Mouse (Mus musculus): ENCODE results near the gene Phyhipl. TPM values are rescaled to one million over a fixed set of nuclear protein-coding genes. Genes with fewer than 3 reads are reported as not detected.

The Phyhipl gene
- total RNA-seq, 4 experiments from 2014 or later, result not detected

DNA sequence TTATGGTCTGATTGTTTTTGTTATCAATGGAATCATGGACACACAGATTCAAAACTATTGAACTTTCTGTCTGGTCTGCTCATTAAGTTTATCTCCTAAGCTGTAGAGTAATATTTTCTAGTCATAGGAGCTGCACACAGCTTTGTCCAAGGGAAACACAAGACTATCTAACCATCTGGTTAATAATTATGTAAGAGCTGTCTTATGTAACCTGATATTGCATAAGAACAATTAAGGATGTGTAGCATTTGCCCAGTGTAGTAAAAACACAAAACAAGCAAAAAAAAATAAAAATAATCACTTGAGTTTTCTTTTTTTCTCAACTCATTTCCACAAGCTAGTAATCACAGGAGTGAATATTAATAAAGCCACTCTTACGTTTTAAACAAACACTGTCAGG, 20.5 kb downstream of the Phyhipl start:
- DNase-seq (ENCODE audit: low spot score), result no peak

DNA sequence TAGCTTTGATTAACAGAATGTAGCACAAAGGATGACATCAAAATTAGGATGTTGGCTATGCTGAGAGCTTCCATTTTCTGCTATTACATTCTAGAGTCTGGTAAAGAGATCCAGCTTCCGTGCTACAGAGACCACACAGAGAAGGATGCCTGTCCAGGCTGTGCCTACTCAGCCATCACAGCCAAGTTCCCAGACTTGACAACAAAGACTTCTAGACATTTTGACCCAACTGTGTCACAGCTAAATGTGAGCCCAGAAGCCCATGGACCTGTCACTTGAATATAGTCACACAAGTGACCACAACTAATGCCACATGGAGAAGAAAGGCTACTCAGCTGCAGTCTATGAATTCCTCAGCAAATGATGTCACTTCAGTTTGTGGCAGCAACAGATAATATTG, 24.6 kb downstream of the Phyhipl start:
- no peak for DNase-seq (ENCODE audit: low spot score)

DNA sequence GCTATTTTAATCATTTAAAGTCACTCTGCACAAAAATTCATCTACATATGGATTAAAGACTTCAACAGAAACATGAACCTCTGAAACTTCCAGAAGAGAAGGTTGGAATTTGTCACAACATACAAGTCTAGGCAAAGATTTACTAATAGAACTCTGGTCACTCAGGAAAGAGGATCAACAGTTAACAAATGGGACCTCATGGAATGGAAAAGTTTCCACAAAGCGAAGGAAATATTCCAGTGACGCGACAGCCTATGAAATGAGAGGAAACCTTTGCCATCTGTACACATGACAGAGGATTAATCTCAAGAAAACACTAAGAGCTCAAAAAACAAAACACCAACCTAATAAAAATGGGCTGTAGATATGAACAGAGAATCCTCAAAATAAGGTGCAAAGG, 32.3 kb downstream of the Phyhipl start:
- DNase-seq (ENCODE audit: low spot score), result no peak

DNA sequence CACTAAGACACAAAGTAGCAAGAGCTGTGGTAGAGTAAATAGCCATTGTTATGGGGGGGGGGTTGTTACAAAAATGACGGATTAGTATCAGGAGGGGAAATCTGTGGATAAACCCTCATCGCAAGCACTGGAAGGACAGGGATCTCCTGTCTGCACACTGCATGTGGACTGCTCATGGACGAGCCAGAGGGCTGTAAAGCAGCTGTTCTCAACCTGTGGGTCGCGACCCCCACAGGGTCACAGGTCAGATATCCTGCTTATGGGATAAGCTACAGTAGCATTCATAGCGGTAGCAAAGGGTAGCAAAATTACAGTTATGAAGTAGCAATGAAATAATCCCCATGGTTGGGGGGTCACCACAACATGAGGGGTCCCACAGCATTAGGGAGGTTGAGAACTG, 39.4 kb downstream of the Phyhipl start:
- no peak for DNase-seq (ENCODE audit: low spot score)

DNA sequence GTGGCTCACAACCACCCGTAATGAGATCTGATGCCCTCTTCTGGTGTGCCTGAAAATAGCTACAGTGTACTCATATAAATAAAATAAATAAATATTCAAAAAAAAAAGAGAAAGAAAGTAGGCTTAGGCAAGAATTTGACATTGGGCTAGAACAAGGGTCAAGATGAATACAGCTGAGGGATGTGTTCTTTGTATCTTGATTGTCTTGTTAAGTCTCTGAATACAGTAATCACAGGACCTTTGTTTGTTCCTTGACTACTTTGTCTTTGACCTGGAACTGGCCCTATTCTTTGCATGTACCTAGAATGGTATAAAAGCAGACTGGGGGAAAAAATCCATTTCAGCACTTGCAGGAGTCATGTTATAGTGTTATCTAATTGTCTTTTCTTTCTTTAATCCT, 44.1 kb downstream of the Phyhipl start:
- DNase-seq (ENCODE audit: low spot score), result no peak

DNA sequence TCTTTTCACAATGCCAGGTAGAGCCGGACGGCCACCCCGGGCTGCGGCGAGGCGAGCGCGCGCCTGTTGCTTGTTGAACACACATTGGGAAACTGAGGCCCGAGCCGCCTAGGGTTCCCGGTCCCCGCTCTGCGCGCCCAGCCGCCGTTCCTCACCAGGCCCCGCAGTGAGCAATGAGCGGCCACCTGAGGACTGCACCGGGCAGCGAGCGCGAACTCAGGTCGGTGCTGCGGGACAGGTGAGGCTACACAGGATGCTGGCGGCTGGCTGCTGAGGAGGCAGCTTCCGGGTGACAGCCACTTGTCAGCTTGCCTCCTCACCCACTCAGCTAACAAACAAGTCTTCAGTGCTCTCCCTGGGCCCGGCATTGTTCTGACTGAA, 55.9 kb downstream of the Phyhipl start:
- DNase-seq (ENCODE audit: low spot score), result no peak

DNA sequence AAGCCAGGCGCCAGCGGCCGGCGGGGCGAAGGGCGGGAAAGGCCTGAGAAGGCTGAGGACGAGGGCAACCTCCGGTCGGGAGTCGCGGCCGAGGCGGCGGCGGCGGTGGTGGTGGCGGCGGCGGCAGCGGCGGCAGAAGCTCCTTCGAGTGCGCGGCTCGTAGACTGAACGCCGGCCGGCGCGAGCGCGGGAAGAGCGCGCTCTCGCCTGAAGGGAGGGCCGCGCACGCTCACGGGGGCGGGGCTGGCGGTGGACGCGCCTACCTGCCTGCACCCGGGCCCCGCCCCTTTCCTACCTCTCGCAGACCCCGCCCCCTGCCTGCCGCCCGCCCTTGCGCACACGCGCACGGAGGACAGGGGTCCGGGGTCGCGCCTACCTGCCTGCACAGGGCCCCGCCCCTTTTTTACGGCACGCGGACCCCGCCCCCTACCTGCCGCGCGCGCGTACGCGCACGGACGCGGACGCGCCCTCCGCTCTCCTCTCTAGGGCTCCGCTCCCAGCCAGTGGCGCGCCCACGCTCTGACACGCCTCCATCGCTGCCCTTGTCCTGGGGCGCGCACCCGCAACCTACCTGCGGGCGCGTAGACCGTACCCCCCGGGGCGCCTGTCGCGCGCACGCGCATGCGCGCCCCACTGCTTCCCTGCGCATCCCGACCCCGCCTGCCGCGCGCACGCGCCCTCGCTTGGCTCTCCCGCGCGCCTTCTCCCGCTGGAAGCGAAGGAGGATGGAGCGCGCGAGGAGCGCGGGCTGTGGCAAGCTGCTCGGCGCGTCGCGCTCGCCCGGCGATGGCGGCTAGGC, 56.4 kb downstream of the Phyhipl start:
- no peak for DNase-seq (ENCODE audit: low spot score)

DNA sequence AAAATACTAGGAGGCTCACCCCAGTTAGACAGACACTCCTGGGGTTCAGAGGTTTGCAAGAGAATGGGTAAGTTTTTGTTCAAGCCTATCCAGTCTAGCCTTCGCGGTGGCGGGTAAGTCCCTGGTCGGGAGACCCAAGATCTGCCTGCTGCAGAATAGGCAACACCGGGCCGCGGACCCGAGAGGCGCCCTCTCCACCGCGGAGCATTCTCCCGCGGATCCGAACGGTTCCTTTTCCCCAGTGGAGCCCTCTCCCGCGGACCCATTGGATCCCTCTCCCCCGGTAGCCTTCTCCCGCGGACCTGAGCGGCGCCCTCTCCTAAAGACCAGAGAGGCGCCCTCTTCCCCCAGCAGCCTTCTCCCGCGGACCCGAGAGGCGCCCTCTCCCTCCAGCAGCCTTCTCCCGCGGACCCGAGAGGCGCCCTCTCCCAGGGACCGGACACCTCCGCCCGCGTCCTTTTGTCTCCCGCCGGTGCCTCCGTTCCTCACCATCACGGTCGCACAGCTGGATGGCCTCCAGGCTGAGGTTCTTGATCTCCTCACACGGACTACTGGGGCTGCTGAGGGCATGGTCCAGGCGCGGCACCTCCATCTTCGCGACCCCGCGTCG, 57.1 kb downstream of the Phyhipl start:
- no peak for DNase-seq (ENCODE audit: low spot score)

DNA sequence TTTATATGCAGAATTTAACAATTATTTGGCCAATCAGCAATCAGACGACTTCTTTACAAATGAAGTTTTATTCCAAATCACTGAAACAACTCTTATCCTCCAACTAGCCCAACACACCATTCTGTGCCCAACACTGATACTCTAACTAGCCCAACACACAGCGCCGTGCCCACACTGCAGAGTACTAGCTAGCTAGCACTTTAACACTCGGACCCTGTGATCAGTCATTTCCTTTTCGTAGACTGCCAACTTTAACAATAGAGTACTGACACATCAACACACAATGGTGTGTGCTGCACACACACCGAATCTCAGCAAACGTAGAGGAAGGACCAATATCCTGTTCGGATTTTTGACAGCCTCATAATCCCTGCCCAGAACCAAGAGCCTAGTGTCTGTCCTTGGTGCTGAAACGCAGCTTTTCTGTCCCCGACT, 57.7 kb downstream of the Phyhipl start:
- DNase-seq (ENCODE audit: low spot score), result no peak

DNA sequence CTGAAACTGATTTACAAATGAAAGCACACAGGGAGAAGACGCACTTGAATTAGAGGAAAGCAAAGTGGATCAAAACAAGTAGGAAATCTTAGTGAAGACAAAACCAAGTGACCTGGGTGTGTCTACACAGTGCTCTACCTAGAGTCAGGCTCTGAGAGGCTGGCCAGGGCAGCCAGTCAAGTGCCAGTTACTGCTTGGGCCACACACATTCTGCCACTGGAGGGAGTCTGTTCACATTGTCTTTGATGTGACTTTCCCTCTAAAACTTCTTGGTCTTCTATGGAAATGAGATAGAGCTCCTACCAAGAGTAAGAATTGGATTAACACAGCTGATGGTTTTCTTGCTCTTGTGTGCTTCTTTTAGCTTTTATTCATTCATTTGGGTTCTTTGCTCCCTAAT, 61.8 kb downstream of the Phyhipl start:
- no peak for DNase-seq (ENCODE audit: low spot score)

DNA sequence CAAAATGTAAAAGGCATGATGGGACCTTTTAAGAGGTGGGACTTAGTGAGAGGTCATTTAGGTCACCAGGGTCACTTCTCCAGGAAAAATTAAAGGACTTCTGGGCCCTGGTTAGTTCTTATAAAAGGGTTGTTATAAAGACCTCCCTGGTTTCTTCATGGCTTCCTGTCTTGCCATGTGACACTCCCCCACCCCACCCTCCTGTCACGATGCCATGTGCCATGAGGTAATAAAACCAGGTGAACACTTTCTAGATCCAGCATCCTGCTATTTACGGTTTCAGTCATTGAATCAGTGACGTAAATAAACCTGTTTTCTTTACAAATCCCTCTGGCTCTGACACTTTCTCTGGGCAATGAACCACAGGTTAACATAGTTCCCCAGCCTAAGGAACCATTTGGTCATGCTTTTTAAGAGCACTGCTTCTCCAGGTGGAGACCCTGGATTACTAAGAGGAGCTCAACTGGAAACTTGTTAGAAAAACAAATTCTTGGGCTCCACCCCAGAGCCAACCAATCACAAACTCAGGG, 68.8 kb downstream of the Phyhipl start:
- DNase-seq (ENCODE audit: low spot score), result no peak

DNA sequence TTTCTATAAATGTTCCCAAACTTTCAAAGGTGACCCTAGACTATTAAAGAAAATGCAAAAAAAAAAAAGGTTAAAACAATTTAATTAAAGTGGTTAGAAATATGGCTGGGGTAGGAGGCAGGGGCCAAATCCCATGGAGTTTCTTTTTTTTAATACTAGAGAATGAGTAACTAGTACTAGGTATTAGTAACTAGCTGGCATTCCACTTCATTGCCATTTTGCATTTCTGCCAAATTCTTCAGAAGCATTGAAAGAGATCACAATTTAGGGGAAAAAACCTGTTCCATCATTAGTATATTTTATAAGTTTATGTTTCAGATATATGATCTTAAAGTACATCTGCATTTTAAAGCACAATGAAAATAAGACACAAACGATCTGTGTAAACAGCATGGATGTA, 71.6 kb downstream of the Phyhipl start:
- DNase-seq (ENCODE audit: low spot score), result no peak

DNA sequence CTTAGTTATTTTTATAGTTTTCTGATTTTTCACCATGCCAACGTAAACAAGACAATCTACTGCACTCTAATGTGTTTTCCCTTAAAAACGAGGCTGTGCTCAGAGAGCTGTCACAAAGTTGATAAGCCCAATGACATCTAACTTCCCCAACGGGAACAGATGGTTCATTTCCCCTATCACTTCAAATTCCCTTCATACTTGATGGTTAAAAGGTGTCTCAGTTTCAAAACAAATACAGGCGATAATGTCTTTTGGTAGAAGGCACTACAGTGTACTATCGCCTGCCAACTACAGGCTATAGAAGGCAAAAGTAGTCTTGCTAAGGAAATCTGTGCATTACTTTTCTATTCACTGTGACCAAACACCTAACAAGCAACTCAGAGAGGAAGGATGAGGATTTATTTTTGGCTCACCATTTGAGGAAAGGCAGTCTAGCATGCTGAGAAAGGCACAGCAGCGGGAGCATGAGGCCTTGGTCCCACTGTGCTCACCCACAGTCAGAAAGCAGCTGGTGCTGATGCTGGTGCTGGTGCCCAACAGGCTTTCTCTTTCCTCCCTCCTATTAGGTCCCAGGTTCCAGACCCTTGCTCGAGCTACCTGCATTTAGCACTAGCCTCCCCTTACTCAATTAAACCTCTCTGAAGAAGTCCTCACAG, 74.1 kb downstream of the Phyhipl start:
- DNase-seq (ENCODE audit: low spot score), result no peak

DNA sequence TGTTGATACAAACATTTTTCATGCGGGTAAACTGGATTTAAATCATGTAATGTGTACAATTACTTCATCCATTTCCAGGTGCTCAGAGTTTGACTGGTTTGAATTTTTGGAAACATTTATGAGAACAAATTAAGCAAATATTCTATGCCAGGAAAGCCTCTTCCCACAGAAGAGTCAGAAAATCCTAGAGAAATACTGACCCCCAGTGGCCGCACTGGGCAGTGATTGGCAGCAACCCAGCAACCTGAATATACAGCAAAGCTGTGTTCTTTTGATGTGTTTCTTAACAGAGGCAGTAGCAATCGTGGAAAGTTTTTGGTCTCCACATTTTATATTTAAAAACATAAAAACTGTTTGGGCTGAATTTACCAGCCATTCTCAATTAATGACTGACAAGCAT, 92.1 kb downstream of the Phyhipl start:
- DNase-seq (ENCODE audit: low spot score), result peak; percentile 57

DNA sequence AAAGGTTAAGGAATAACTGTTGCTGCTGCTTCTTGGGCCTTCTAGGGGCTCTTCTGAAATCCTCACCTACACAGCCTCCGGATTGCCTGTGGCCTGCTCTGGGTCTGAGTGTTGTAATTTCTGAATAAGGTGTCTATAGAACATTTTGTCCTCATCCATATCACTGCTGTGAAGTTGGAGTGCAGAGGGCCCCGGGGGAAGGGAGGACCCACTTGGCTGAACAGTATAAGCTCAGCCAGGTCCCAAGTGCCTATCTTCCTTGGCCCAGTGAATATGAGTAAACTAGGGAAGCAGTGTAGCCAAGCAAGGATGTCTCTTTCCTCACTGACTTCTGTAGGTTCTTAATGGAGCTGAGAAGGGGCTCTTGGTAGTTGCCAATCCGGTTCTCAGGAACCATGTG, 103.2 kb downstream of the Phyhipl start:
- DNase-seq (ENCODE audit: low spot score), result peak; percentile 31

DNA sequence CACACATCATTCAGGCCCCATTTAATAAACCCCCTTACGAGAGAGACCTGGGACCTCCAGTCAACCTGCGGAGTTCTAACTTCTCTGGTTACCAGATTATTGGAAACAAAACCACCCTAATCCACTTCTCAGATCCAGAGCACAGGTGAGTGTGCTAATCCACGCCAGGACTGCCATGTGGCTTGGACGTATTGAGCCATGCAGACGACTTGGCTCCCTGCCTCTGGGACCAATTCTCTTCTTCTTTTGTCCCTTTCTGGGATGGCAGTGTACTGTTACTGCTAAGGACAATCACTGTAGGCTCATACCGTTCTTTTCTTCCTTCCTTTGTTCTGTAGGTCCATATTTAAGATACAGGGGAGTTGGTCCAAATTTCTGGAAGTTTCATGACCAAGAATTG, 112.9 kb downstream of the Phyhipl start:
- DNase-seq (ENCODE audit: low spot score), result no peak

DNA sequence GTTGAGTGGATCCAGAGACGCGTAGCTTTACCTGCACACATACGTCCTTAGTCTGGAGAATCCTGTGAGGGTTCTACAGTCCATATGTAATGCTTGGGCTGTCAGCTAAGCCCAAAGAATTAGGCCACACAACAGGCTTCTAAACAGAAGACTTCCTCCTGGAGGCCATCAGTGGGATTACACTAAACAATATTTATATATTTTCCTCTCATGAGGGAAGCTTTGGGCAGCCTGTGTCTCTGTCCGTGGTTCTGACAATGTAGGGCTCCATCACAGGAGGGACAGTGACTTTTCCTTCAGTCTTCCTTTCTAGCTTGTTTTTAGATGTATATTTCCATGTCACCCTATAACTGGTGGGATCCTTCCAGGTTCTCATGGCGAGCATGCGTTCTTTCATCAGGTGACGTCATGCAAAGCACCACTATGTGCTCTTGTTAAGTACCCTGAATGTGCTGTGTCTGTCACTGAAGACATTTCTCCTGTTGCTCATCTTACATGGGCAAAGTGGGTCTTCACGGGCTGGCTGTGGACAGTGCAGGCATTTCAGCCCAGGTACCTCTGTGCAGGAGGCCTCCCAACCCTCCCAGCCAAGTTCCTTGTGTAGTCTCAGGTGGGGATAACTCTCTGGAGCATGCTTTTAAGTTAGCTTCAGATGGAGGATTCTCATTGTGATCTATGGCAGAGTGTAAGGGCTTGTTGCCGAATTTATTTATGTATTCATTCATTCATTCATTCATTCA, 115.1 kb downstream of the Phyhipl start:
- no peak for DNase-seq (ENCODE audit: low spot score)

DNA sequence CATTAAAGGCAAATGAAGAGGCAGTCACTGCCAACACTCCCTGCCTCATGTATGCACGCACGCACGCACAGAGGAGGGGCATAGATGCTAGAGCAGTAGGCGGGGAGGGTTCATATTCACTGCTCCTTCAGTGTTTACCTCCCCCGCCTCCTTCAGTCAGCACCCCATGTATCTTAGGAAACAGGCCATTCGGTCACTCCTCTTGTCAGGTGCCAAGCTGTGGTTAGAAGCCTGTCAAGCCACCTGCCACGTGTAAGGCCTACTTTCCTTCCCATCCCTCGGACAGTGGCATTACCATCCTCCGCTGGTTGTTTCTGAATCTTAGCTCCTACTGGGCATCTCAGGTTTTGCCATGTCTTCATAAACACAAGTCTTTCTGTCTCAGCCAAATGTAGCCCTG, 116.5 kb downstream of the Phyhipl start:
- DNase-seq (ENCODE audit: low spot score), result no peak

DNA sequence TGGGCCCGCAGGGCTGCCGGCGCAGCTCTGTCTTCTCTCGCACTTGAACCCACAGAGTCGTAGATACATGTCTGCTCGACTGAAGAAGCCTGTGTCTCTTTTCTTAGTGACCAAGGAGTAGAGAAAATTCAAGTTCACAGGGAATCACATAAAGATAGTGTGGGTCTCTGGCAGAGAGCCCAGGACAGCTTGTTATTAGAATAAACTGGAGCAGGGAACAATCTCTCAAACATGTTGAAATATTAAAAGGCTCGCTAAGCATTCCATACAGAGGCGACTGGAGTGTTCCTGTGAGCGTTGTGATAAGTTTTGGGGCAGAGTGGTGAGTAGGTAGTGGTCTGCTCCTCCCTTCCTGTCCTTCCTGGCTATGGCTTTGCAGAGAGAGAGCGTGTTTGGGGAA, 118.1 kb downstream of the Phyhipl start:
- no peak for DNase-seq (ENCODE audit: low spot score)

DNA sequence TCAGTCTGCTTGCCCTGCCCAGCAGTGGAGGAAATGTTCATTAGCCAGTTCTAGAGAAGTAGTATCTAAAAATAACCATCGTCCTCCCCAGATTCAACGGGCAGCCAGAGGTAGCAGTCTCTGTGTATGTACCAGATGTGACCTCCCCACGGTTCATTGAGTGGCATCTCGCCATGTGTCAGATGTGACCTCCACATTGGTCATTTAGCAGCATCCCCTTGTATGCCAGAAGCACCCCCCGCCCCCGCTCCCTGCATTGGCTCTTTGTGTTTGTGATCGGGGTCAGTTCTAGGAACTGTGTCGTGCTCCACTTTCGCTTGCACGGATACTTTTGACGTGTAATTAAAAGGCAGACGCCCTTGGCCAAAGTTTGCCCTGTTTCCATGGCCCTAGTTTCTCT, 120.4 kb downstream of the Phyhipl start:
- no peak for DNase-seq (ENCODE audit: low spot score)

DNA sequence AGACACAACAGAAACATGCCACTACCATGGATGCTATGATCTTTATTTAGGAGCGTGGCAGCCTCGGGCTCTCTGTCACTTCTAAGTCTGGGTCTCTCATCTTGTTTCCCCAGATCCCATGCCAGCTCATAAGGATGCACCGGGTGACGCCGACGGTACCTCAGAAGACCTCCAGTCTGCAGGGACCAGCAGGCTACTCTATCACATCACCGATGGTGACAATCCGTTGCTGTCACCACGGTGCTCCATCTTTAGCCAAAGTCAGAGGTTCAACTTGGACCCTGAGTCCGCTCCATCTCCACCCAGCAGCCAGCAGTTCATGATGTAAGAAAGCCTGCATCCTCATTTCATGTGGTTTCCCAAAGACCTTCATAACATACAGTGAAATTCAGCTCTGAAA, 121.2 kb downstream of the Phyhipl start:
- DNase-seq (ENCODE audit: low spot score), result no peak

DNA sequence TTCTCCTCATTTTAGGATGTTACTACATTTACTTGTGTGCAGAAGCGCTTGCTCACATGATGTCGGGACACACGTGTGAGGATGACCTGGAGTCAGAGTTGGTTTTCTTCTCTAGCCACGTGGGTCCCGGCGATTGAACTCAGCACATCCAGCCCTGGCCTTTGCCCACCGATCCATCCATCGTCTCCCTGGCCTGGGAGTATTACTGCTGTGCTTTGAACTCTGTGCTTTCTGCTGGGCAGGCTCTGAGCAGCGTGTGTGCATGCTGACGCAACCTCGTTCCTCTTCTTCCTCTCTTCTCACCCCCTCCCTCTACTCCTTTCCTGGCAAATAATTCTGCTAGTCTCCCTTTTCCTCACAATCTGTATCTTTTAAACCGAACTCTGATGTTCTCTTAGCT, 121.8 kb downstream of the Phyhipl start:
- no peak for DNase-seq (ENCODE audit: low spot score)
